Mouse (Mus musculus) lung, adult 2 months (tissue): ENCODE data around the gene Cited1. TPM values are rescaled to one million over a fixed set of nuclear protein-coding genes. Genes with fewer than 3 reads are reported as not detected.

ENCODE experiments used
- DNase-seq: peaks from one replicate; pipeline ENCODE4 v3.0.0; 2022
- H3K4me1 ChIP-seq: fragments of 200-500 bp; 2 replicates; pipeline ENCODE4 v1.6.1; 2011; ENCODE audit warnings: low read length; ENCODE audit not compliant: control insufficient read depth, insufficient read depth
- H3K4me3 ChIP-seq: fragments of 200-500 bp; replicated peaks from 2 replicates; pipeline ENCODE3; 2011; ENCODE audit warnings: low read depth, mild to moderate bottlenecking, control low read depth, low read length; ENCODE audit errors: extremely low read depth
- CTCF ChIP-seq: fragments of 200-500 bp; IDR thresholded peaks from 2 replicates; pipeline ENCODE4 v1.5.1; 2011; ENCODE audit warnings: mild to moderate bottlenecking, low read length, control low read depth; ENCODE audit not compliant: insufficient read depth
- POLR2A ChIP-seq: fragments of 200-500 bp; IDR thresholded peaks from 2 replicates; pipeline ENCODE4 v1.6.1; 2011; ENCODE audit warnings: low read depth, mild to moderate bottlenecking, control low read depth, low read length, borderline replicate concordance; ENCODE audit errors: extremely low read depth
- WGBS: fragments of 180-500 bp; shearing (Covaris S2); methylation state at CpG from one replicate; pipeline ENCODE4 v1.1.7; 2018; 5-methylcytosine and 5-hydroxymethylcytosine counted together
- polyA plus RNA-seq: library from polyadenylated mRNA; depleted of rRNA; stranded (reverse); fragments of >200 nt; gene quantifications from 2 replicates; pipeline ENCODE4 v1.2.3, GENCODE M21; 2012; rRNA removed

Cited1 gene
- 0.40 and 0.59 TPM in 2 replicates for polyA plus RNA-seq

DNA sequence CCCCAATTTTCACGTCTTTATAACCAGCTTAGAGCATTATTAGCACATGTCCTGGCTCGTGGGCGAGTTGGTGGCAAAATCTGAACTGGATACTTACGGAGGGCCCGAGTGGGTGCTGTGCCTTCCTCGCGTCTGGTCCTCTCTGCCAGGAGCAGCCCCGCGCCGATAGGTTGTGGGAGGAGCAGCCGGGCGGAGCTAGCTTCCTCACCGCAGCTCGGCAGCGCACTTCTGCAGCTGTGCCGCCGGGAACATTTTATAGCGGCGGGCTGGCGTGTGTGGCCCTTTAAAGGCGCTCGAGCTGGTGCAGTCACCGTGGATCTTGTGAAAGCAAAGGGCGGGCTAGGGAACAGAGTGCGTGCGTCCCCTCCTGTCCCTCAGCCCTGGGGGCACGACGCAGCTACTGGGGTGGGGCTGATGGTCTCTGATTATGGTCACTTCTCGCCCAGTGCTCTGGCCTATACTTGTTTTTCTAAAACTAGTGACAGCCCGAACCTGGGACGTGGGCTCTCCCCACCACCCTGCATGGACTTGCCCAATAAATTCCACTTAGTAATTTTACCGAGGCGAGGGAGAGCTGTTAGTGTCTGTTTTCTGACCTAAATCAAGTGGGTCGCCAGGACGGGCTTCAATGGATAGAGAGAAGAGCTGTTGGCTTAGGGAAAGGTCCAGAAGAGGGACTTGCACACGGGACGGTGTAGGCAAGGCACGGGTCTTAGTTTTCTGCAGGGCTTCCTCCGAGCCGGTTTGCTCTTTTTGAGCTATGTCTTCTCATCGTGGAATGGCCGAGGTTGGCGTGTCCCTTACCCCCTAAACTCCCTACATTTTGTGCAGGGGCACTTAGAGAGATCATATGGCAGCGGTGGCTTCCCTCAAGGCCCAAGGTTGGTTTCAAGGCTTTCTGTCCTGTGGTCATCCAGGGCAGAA is at the start of gene Cited1:
Gene Cited1 (minus strand): TSS at position 245 of the 924 bp plus-strand sequence.
- peak within 1 kb of the TSS; percentile 73 for H3K4me3 ChIP-seq
- H3K4me1 ChIP-seq: peaks cover 3% of the 10 kb centered on the region
- TF ChIP-seq CTCF: no peak
- no peak for TF ChIP-seq POLR2A
- 26% methylated on average over 44 of the region's 44 CpGs for WGBS
- peak; percentile 21 for DNase-seq

DNA sequence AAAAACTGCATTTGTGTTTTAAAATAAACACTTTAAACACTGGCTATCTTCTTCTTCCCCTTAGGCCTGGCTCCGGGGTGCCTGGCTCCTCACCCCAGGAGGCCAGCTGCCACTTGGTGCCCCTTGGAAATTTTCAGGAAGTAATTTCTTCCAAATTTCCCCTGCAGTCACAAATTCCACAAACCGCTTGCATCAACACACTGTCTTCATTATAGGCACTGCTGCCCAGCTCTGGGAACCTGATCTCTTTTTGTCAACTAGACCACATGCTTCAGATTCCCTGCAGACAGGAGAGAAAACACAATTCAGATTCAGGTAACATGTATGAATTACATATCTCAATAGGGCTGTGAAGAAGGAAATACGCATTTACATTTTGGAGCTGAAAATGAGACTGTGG is 32.9 kb upstream of the Cited1 start:
- no peak for TF ChIP-seq CTCF
- no peak for TF ChIP-seq POLR2A

DNA sequence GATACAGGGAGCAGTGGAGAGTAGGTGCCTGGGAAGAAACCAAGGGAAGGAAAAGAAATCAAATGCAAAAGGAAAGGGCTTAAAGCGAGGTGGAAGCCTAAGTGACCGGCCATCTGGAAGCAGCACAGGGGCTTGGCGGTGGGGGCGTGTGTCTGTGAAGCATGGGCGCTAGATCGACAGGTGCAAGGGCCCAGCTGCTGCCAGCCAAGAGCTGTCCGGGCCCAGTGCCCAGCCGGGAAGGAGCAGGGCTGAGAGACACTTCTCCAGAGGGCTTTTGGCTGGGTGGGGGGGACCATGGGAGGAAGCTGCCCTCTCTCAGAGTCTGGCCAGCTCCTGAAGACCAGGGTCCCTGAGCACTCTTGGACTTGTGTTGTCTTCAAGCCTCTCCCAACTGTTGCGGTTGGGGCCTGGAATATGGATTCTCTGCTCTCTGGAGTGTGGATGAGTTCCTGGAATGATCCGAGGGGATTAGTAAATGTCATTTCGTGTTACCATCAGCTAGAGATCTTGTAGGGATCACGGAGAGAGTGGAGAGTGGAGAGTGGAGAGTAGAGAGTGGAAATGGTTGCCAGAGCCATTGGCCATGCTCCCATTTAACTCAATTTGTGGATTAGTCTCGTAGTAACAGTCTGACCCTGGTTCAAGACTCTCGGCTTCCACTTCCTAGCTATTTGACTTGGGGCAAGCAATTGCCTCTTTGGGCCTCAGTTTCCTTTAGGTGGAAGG is 10.8 kb upstream of the Cited1 start:
- TF ChIP-seq POLR2A (no peak), CTCF (no peak)
- WGBS: 79% methylated on average over 14 of the region's 14 CpGs
- no peak overlapping the region for H3K4me3 ChIP-seq
- no peak for DNase-seq
- H3K4me1 ChIP-seq: no peaks in the 10 kb centered on the region

More for the DNA sequence above, 32.9 kb upstream of the Cited1 start:
- H3K4me3 ChIP-seq: no peak overlapping the region
- no peaks in the 10 kb centered on the region for H3K4me1 ChIP-seq
- no peak for DNase-seq
- 75% methylated on average over 3 of the region's 3 CpGs for WGBS

DNA sequence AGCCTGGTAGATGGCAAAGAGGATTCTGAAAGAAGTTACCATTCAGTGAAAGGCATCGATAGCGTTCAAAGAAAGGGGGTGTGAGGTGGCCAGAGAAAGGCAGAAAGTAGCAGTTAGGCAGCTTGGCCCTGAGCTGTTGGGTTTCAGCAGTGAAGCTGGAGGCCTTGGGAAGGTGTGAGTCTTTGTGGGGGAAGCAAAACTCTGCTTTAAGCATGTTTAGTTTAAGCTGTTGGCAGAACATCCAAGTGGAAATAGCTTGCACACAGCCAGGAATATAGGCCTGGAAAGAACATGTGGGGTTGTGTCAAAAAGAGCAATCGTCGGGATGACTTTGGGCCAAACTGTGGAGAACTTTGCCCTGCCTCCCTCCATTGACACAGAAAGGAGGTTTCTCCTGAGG is 7.8 kb upstream of the Cited1 start:
- WGBS: 89% methylated on average over 4 of the region's 4 CpGs

DNA sequence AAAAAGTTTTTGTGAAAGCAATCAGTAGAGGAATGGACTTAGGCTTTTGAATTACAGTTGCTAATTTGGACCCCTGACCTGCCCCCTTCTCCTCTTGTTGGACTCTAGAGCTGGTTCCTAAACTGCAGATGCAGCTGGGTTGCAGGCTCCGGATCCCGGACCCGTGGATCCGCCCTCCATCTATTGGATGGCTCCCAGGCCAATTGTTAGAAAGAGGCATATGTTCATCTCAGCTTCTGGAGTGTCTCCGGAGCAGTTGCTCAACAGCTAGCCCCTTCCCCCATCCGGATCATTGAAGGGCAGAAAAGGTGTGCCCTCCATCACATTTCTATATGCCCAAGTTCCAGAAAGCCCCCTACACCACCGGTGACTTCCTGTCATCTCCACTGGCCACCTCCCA is 1.9 kb upstream of the Cited1 start:
- 30% methylated on average over 7 of the region's 7 CpGs for WGBS
- Histone ChIP-seq H3K4me1 (peaks cover 3% of the 10 kb centered on the region), H3K4me3 (no peak overlapping the region)
- DNase-seq: no peak
- TF ChIP-seq CTCF: no peak
- TF ChIP-seq POLR2A: no peak

More for the DNA sequence above, 7.8 kb upstream of the Cited1 start:
- TF ChIP-seq CTCF (no peak), POLR2A (no peak)
- no peak for DNase-seq
- Histone ChIP-seq H3K4me3 (no peak overlapping the region), H3K4me1 (no peaks in the 10 kb centered on the region)

DNA sequence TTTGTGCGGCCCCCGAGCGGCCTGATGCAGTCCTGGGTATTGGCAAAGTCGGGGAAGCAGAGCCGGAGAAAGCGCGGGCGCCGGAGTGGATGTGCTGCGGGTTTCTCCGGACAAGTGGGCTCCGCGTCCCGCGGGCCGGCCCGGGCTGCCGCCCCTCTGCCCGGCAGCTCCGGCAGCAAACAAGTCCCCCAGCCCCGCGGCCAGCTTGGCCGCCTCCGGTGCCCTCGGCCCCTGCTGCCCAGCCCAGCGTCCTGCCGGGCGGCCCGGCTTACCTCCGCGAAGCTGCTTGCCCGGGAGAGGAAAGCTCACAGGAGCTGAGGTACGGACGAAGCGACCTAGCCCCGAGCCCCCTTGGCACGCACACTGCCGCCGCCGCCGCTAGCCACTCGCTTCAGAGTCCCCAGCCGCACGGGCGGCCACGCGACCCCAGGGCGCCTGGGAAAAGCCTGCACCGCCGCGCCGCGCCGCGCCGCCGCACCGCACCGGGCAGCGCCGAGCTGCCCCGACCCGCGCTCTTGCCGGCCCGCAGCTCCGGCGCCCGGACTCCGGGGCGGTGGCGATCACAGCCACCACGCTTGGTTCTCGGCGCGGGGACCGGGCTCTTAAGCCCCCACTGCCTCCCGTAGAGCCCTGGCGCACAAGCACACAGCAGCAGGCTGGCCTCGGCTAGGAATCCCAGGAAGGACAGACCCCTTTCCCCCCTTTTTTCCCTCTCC is 602 bp downstream of the Cited1 start:
- 21% methylated on average over 75 of the region's 80 CpGs for WGBS
- TF ChIP-seq POLR2A (no peak), CTCF (no peak)
- peak; percentile 7 for DNase-seq
- H3K4me1 ChIP-seq: peaks cover 3% of the 10 kb centered on the region
- peak overlapping the region; percentile 73 for H3K4me3 ChIP-seq

DNA sequence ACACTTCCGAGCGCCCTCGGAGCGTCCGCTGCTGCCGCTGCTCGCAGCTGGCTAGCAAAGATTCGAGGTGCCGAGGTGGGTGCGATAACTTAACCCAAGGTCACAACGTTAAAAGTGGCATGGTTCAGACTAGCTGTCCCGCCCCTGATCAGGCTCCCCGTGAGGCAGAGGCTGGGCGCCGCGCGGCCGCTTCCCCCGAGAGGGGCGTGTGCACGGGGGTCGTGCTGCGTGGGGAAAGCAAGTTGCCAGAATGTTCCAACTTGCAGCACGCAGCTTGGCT is 1.1 kb downstream of the Cited1 start:
- TF ChIP-seq POLR2A (no peak), CTCF (no peak)
- DNase-seq: peak; percentile 5
- H3K4me1 ChIP-seq: peaks cover 3% of the 10 kb centered on the region
- 16% methylated on average over 24 of the region's 24 CpGs for WGBS
- peak overlapping the region; percentile 34 for H3K4me3 ChIP-seq

DNA sequence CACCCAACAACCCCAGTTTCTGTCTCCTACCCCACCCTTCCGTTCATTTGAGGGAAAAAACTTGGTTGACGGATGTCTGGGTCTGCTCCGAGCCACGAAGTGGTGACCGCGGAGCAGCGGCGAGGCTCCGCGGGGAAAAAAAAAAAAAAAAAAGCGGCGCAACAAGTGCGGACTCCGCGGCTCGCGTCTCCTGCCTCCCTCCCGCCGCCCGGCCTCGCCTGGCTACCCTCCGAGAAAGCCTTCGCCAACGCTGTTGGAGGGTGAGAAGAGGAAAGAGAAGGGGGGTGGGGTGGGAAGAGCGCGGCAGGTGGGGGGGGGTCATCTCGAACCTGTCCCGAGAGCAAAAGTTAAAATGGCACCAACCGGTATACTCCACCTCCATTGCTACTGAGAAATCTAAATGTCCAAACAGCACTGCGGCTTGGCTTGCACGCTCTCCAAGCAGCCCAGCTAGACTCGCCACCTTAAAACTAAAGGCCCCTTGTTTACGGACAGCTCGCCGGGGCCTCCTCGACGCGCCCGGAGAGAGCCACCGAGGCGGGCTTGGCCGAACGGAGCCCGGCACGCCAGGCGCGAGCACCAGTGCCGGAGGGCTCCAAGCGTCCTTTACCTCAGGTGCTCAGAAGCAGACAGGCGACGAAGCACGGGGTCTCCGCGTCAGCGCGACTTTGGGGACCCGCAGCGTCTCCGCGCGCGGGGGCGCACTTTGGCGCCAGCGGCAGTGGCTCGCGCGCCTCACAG is 1.7 kb downstream of the Cited1 start:
- peak; percentile 8 for DNase-seq
- WGBS: 28% methylated on average over 67 of the region's 68 CpGs
- TF ChIP-seq CTCF: no peak

DNA sequence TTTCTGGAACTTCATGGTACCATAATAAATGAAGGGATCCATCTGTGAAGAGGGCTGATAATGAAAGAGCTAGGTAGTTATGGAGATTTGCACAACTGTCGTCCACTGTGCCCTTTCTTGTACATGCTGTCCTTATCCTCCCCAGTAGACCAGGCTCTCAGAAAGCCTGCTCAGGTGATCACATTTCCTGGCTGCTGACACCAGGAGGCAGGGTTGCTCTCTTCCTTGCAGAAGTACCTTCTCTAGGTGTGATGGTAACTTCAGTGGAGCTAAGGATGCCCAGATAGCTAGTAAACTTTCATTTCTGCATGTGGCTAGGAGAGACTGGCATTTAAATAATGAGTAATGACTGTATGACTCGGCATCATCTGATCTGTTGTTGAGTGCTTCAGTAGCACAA is 7.6 kb downstream of the Cited1 start:
- H3K4me1 ChIP-seq: no peaks in the 10 kb centered on the region
- H3K4me3 ChIP-seq: no peak overlapping the region
- WGBS: 52% methylated on average over 2 of the region's 2 CpGs
- DNase-seq: no peak
- TF ChIP-seq POLR2A (no peak), CTCF (0 out of 2 replicates have a peak, but pooled peaks have one; percentile 4)

More for the DNA sequence above, 1.7 kb downstream of the Cited1 start:
- peak overlapping the region; percentile 29 for H3K4me3 ChIP-seq
- H3K4me1 ChIP-seq: peaks cover 3% of the 10 kb centered on the region
